Mouse (Mus musculus) stomach, postnatal 0 days (tissue): ENCODE data around the gene Akr1c14.

ENCODE experiments used
- CTCF ChIP-seq: IDR thresholded peaks from 2 replicates; pipeline ENCODE4 v1.5.1; 2016; ENCODE audit warnings: antibody characterized with exemption, low read depth, mild to moderate bottlenecking, moderate library complexity
- EP300 ChIP-seq: optimal IDR thresholded peaks from 2 replicates; pipeline ENCODE3; 2016; ENCODE audit warnings: antibody characterized with exemption

DNA sequence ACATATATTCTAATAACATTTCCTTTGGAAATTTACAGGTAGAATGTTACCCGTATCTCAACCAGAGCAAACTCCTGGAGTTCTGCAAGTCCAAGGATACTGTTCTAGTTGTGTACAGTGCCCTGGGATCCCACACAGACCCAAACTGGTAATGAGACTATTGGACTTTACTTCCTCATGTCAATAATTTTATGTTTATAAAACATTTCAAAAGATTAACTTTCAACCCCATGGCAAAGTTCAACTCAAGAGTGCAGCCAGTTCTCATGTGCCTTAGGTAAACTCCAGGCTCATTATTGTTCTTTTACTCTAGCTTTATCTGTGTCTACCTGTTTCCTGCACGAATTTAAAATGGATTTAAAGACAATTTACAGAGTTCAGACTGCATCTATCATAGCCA lies at the start of gene Akr1c14:
- no peak for TF ChIP-seq CTCF
- TF ChIP-seq EP300 = no peak
